Mouse (Mus musculus) spleen, postnatal 10 days (tissue): ENCODE data around the gene Ppp1r15a.
A peak's percentile ranks its signal among the peaks of the same experiment; 100 is the strongest.

ENCODE experiments used
- DNase-seq, 2 experiments: peaks; one replicate each; pipeline ENCODE4 v3.0.0; 2021 to 2022; ENCODE audit warnings: low spot score in 2 of 2

Ppp1r15a gene

GRCm38 (mm10) chr7:45525809-45526473, at the start of gene Ppp1r15a, which contains the start of gene Plekha4:
Gene Ppp1r15a (minus strand): TSS chr7:45526268.
Gene Plekha4 (plus strand): TSS chr7:45526330.
- DNase-seq, result peak; percentile 96 to 99

GRCm38 (mm10) chr7:45574472-45575379, 48.7 kb upstream of the Ppp1r15a start:
- DNase-seq, result no peak

GRCm38 (mm10) chr7:45573954-45574353, 47.9 kb upstream of the Ppp1r15a start:
- DNase-seq, result no peak

- no peak for DNase-seq
These were observed 45.9 kb upstream of the Ppp1r15a start for GRCm38 (mm10) chr7:45571966-45572365.

GRCm38 (mm10) chr7:45570103-45570741, 44.2 kb upstream of the Ppp1r15a start, which contains the start of gene Bcat2:
Gene Bcat2 (plus strand): TSS chr7:45570153.
- DNase-seq, result peak; percentile 63 to 88

GRCm38 (mm10) chr7:45568601-45569473, 42.8 kb upstream of the Ppp1r15a start:
- DNase-seq, result no peak

GRCm38 (mm10) chr7:45567780-45568516, 41.9 kb upstream of the Ppp1r15a start:
- peak; percentile 69 to 92 for DNase-seq

- no peak for DNase-seq
These were observed 41.2 kb upstream of the Ppp1r15a start for GRCm38 (mm10) chr7:45567112-45567779.

GRCm38 (mm10) chr7:45565446-45565845, 39.4 kb upstream of the Ppp1r15a start:
- DNase-seq, result no peak

GRCm38 (mm10) chr7:45564811-45565210, 38.7 kb upstream of the Ppp1r15a start:
- DNase-seq, result no peak

- peak in 1 of 2 experiments; percentile 21 for DNase-seq
These were observed 35.8 kb upstream of the Ppp1r15a start for GRCm38 (mm10) chr7:45561624-45562520.

- DNase-seq, result peak; percentile 76 to 86
These were observed 35.0 kb upstream of the Ppp1r15a start for GRCm38 (mm10) chr7:45560843-45561623.

- DNase-seq, result no peak
These were observed 34.2 kb upstream of the Ppp1r15a start for GRCm38 (mm10) chr7:45560241-45560640.

GRCm38 (mm10) chr7:45558907-45559306, 32.8 kb upstream of the Ppp1r15a start:
- DNase-seq, result no peak

- DNase-seq, result peak; percentile 69 to 89
These were observed 29.7 kb upstream of the Ppp1r15a start for GRCm38 (mm10) chr7:45555787-45556186.

GRCm38 (mm10) chr7:45554744-45555143, 28.7 kb upstream of the Ppp1r15a start, which contains the start of gene Hsd17b14:
Gene Hsd17b14 (plus strand): TSS chr7:45554893.
- no peak for DNase-seq

GRCm38 (mm10) chr7:45553990-45554389, 27.9 kb upstream of the Ppp1r15a start:
- DNase-seq, result no peak

GRCm38 (mm10) chr7:45553519-45553918, 27.5 kb upstream of the Ppp1r15a start:
- DNase-seq, result no peak
